Mouse (Mus musculus) CD4-positive, CD25-positive, alpha-beta regulatory T cell, adult 2 months (primary cell): ENCODE results near the gene Gm20388.

Source experiments
- DNase-seq: peaks from one replicate; pipeline ENCODE4 v3.0.0-alpha.2; 2012; ENCODE audit warnings: low read depth, low spot score

Gm20388 gene

GRCm38 (mm10) chr8:121620801-121621516, 1710.3 kb downstream of the Gm20388 start:
- no peak for DNase-seq

- no peak for DNase-seq
These were observed 1711.2 kb downstream of the Gm20388 start for GRCm38 (mm10) chr8:121621879-121622278.

GRCm38 (mm10) chr8:121623043-121623442, 1712.4 kb downstream of the Gm20388 start:
- no peak for DNase-seq

- DNase-seq: no peak
These were observed 1718.0 kb downstream of the Gm20388 start for GRCm38 (mm10) chr8:121628681-121629080.

GRCm38 (mm10) chr8:121631645-121632071, 1721.0 kb downstream of the Gm20388 start:
- DNase-seq: no peak

- DNase-seq: no peak
These were observed 1721.8 kb downstream of the Gm20388 start for GRCm38 (mm10) chr8:121632401-121632800.

GRCm38 (mm10) chr8:121635534-121635933, 1724.9 kb downstream of the Gm20388 start:
- peak; percentile 10 for DNase-seq

- DNase-seq: no peak
These were observed 1725.5 kb downstream of the Gm20388 start for GRCm38 (mm10) chr8:121636180-121636579.

GRCm38 (mm10) chr8:121642804-121643203, 1732.2 kb downstream of the Gm20388 start:
- no peak for DNase-seq

- no peak for DNase-seq
These were observed 1732.7 kb downstream of the Gm20388 start for GRCm38 (mm10) chr8:121643384-121643783.

GRCm38 (mm10) chr8:121647511-121648215, 1737.0 kb downstream of the Gm20388 start:
- DNase-seq: no peak

- no peak for DNase-seq
These were observed 1737.8 kb downstream of the Gm20388 start for GRCm38 (mm10) chr8:121648451-121648850.

- no peak for DNase-seq
These were observed 1738.8 kb downstream of the Gm20388 start for GRCm38 (mm10) chr8:121649423-121649822.

- no peak for DNase-seq
These were observed 1739.3 kb downstream of the Gm20388 start for GRCm38 (mm10) chr8:121649904-121650303.

- no peak for DNase-seq
These were observed 1740.0 kb downstream of the Gm20388 start for GRCm38 (mm10) chr8:121650389-121651307.

GRCm38 (mm10) chr8:121651308-121651873, 1740.8 kb downstream of the Gm20388 start:
- DNase-seq: no peak

GRCm38 (mm10) chr8:121651874-121652361, 1741.3 kb downstream of the Gm20388 start:
- no peak for DNase-seq

GRCm38 (mm10) chr8:121652774-121653323, 1742.2 kb downstream of the Gm20388 start, which contains the start of gene Zcchc14:
Zcchc14 (minus strand) TSS chr8:121652901.
- DNase-seq: peak; percentile 18

- DNase-seq: no peak
These were observed 1742.8 kb downstream of the Gm20388 start for GRCm38 (mm10) chr8:121653340-121654019.

GRCm38 (mm10) chr8:121654131-121654530, 1743.5 kb downstream of the Gm20388 start:
- DNase-seq: no peak
